Mouse (Mus musculus): ENCODE results near the gene Hspd1. TPM values are rescaled to one million over a fixed set of nuclear protein-coding genes. Genes with fewer than 3 reads are reported as not detected.
"Not testable (repeated sequence)": the region's sequence is repeated elsewhere in the genome, so short reads cannot be mapped to it uniquely, and the experiment has no call there.

The Hspd1 gene
- polyA plus RNA-seq, 1 experiment from 2014 or later: 512 TPM

GRCm38 (mm10) chr1:55076849-55077516 is 11.1 kb downstream of the Hspd1 start:
- H3K4me2 ChIP-seq (ENCODE audit: low read depth, low read length): no peak overlapping the region
- no peaks in the 10 kb centered on the region for H3K27me3 ChIP-seq (ENCODE audit: control insufficient read depth, insufficient read depth, low read length)
- no peak overlapping the region for H3K4me3 ChIP-seq (ENCODE audit: low read length)
- no peak for ATAC-seq (replicated peaks; ENCODE audit: extremely low read depth, insufficient read depth, low FRiP score)
- H3K36me3 ChIP-seq (ENCODE audit: control insufficient read depth, insufficient read depth): peaks cover 38% of the 10 kb centered on the region
- H3K9me3 ChIP-seq (replicated peaks; ENCODE audit: control insufficient read depth, low read length): no peaks in the 10 kb centered on the region
- H3K27ac ChIP-seq (ENCODE audit: low read length): no peak overlapping the region
- no peak overlapping the region for H3K9ac ChIP-seq (ENCODE audit: low read length)
- H3K4me1 ChIP-seq (ENCODE audit: control insufficient read depth, insufficient read depth, low read length): peaks cover 8% of the 10 kb centered on the region
- 87% methylated on average over 2 of the region's 2 CpGs for WGBS

- no peak overlapping the region for H3K9ac ChIP-seq (ENCODE audit: low read length)
- H3K36me3 ChIP-seq (ENCODE audit: control insufficient read depth, insufficient read depth): peaks cover 40% of the 10 kb centered on the region
- no peak overlapping the region for H3K27ac ChIP-seq (ENCODE audit: low read length)
- no peak overlapping the region for H3K4me3 ChIP-seq (ENCODE audit: low read length)
- no peaks in the 10 kb centered on the region for H3K27me3 ChIP-seq (ENCODE audit: control insufficient read depth, insufficient read depth, low read length)
- ATAC-seq (replicated peaks; ENCODE audit: extremely low read depth, insufficient read depth, low FRiP score): no peak
- H3K4me1 ChIP-seq (ENCODE audit: control insufficient read depth, insufficient read depth, low read length): peaks cover 8% of the 10 kb centered on the region
- H3K4me2 ChIP-seq (ENCODE audit: low read depth, low read length): no peak overlapping the region
- no peaks in the 10 kb centered on the region for H3K9me3 ChIP-seq (replicated peaks; ENCODE audit: control insufficient read depth, low read length)
These were observed 11.7 kb downstream of the Hspd1 start for GRCm38 (mm10) chr1:55076395-55076743.

GRCm38 (mm10) chr1:55075652-55076394 is 12.2 kb downstream of the Hspd1 start:
- H3K27ac ChIP-seq (ENCODE audit: low read length): peak overlapping the region; percentile 50
- H3K36me3 ChIP-seq (ENCODE audit: control insufficient read depth, insufficient read depth): peaks cover 35% of the 10 kb centered on the region

GRCm38 (mm10) chr1:55074757-55075156 is 13.3 kb downstream of the Hspd1 start:
- Histone ChIP-seq H3K9ac (ENCODE audit: low read length) (no peak overlapping the region), H3K4me1 (ENCODE audit: control insufficient read depth, insufficient read depth, low read length) (peaks cover 8% of the 10 kb centered on the region), H3K9me3 (replicated peaks; ENCODE audit: control insufficient read depth, low read length) (no peaks in the 10 kb centered on the region), H3K36me3 (ENCODE audit: control insufficient read depth, insufficient read depth) (peaks cover 30% of the 10 kb centered on the region), H3K4me2 (ENCODE audit: low read depth, low read length) (no peak overlapping the region), H3K4me3 (ENCODE audit: low read length) (no peak overlapping the region), H3K27ac (ENCODE audit: low read length) (no peak overlapping the region), H3K27me3 (ENCODE audit: control insufficient read depth, insufficient read depth, low read length) (no peaks in the 10 kb centered on the region)
- ATAC-seq (replicated peaks; ENCODE audit: extremely low read depth, insufficient read depth, low FRiP score): no peak
- 49% methylated on average over 2 of the region's 2 CpGs for WGBS

More at GRCm38 (mm10) chr1:55075652-55076394, 12.2 kb downstream of the Hspd1 start:
- 40% methylated on average over 5 of the region's 5 CpGs for WGBS
- no peak overlapping the region for H3K4me2 ChIP-seq (ENCODE audit: low read depth, low read length)
- H3K4me1 ChIP-seq (ENCODE audit: control insufficient read depth, insufficient read depth, low read length): peaks cover 8% of the 10 kb centered on the region
- H3K4me3 ChIP-seq (ENCODE audit: low read length): no peak overlapping the region
- H3K9me3 ChIP-seq (replicated peaks; ENCODE audit: control insufficient read depth, low read length): no peaks in the 10 kb centered on the region
- H3K27me3 ChIP-seq (ENCODE audit: control insufficient read depth, insufficient read depth, low read length): no peaks in the 10 kb centered on the region
- no peak for ATAC-seq (replicated peaks; ENCODE audit: extremely low read depth, insufficient read depth, low FRiP score)
- no peak overlapping the region for H3K9ac ChIP-seq (ENCODE audit: low read length)

- not testable (repeated sequence) for H3K4me1 ChIP-seq (ENCODE audit: control insufficient read depth, insufficient read depth, low read length); H3K9me3 ChIP-seq (replicated peaks; ENCODE audit: control insufficient read depth, low read length); H3K9ac ChIP-seq (ENCODE audit: low read length); ATAC-seq (replicated peaks; ENCODE audit: extremely low read depth, insufficient read depth, low FRiP score); H3K27ac ChIP-seq (ENCODE audit: low read length); H3K4me3 ChIP-seq (ENCODE audit: low read length); H3K27me3 ChIP-seq (ENCODE audit: control insufficient read depth, insufficient read depth, low read length); H3K4me2 ChIP-seq (ENCODE audit: low read depth, low read length)
- peaks cover 21% of the 10 kb centered on the region for H3K36me3 ChIP-seq (ENCODE audit: control insufficient read depth, insufficient read depth)
These were observed 15.7 kb downstream of the Hspd1 start for GRCm38 (mm10) chr1:55072328-55072727.

- H3K4me2 ChIP-seq (ENCODE audit: low read depth, low read length): no peak overlapping the region
- no peak overlapping the region for H3K9ac ChIP-seq (ENCODE audit: low read length)
- ATAC-seq (replicated peaks; ENCODE audit: extremely low read depth, insufficient read depth, low FRiP score): no peak
- H3K27ac ChIP-seq (ENCODE audit: low read length): no peak overlapping the region
- no peaks in the 10 kb centered on the region for H3K9me3 ChIP-seq (replicated peaks; ENCODE audit: control insufficient read depth, low read length)
- H3K4me3 ChIP-seq (ENCODE audit: low read length): no peak overlapping the region
- H3K27me3 ChIP-seq (ENCODE audit: control insufficient read depth, insufficient read depth, low read length): no peaks in the 10 kb centered on the region
- 91% methylated on average over 4 of the region's 4 CpGs for WGBS
- H3K4me1 ChIP-seq (ENCODE audit: control insufficient read depth, insufficient read depth, low read length): no peaks in the 10 kb centered on the region
- H3K36me3 ChIP-seq (ENCODE audit: control insufficient read depth, insufficient read depth): peaks cover 23% of the 10 kb centered on the region
These were observed 26.3 kb downstream of the Hspd1 start for GRCm38 (mm10) chr1:55061772-55062171.

- no peaks in the 10 kb centered on the region for H3K9me3 ChIP-seq (replicated peaks; ENCODE audit: control insufficient read depth, low read length)
- H3K4me1 ChIP-seq (ENCODE audit: control insufficient read depth, insufficient read depth, low read length): no peaks in the 10 kb centered on the region
- H3K9ac ChIP-seq (ENCODE audit: low read length): no peak overlapping the region
- WGBS: 91% methylated on average over 5 of the region's 5 CpGs
- no peak overlapping the region for H3K27ac ChIP-seq (ENCODE audit: low read length)
- H3K36me3 ChIP-seq (ENCODE audit: control insufficient read depth, insufficient read depth): peaks cover 20% of the 10 kb centered on the region
- H3K4me3 ChIP-seq (ENCODE audit: low read length): no peak overlapping the region
- no peak for ATAC-seq (replicated peaks; ENCODE audit: extremely low read depth, insufficient read depth, low FRiP score)
- H3K27me3 ChIP-seq (ENCODE audit: control insufficient read depth, insufficient read depth, low read length): no peaks in the 10 kb centered on the region
- H3K4me2 ChIP-seq (ENCODE audit: low read depth, low read length): no peak overlapping the region
These were observed 26.9 kb downstream of the Hspd1 start for GRCm38 (mm10) chr1:55061099-55061498.

- H3K9ac ChIP-seq (ENCODE audit: low read length); H3K4me2 ChIP-seq (ENCODE audit: low read depth, low read length); H3K9me3 ChIP-seq (replicated peaks; ENCODE audit: control insufficient read depth, low read length); H3K27me3 ChIP-seq (ENCODE audit: control insufficient read depth, insufficient read depth, low read length); H3K4me3 ChIP-seq (ENCODE audit: low read length); H3K27ac ChIP-seq (ENCODE audit: low read length); ATAC-seq (replicated peaks; ENCODE audit: extremely low read depth, insufficient read depth, low FRiP score): not testable (repeated sequence)
- WGBS: 76% methylated on average over 2 of the region's 3 CpGs
- H3K4me1 ChIP-seq (ENCODE audit: control insufficient read depth, insufficient read depth, low read length): peaks cover 10% of the 10 kb centered on the region
- peaks cover 14% of the 10 kb centered on the region for H3K36me3 ChIP-seq (ENCODE audit: control insufficient read depth, insufficient read depth)
These were observed 29.7 kb downstream of the Hspd1 start for GRCm38 (mm10) chr1:55058383-55058782.

GRCm38 (mm10) chr1:55055322-55056115 is 32.5 kb downstream of the Hspd1 start:
- Histone ChIP-seq H3K4me3 (ENCODE audit: low read length) (no peak overlapping the region), H3K36me3 (ENCODE audit: control insufficient read depth, insufficient read depth) (peaks cover 6% of the 10 kb centered on the region; the same call in 1 of the 2 replicates), H3K4me2 (ENCODE audit: low read depth, low read length) (no peak overlapping the region), H3K4me1 (ENCODE audit: control insufficient read depth, insufficient read depth, low read length) (peaks cover 14% of the 10 kb centered on the region), H3K9me3 (replicated peaks; ENCODE audit: control insufficient read depth, low read length) (no peaks in the 10 kb centered on the region), H3K27ac (ENCODE audit: low read length) (no peak overlapping the region), H3K9ac (ENCODE audit: low read length) (no peak overlapping the region), H3K27me3 (ENCODE audit: control insufficient read depth, insufficient read depth, low read length) (no peaks in the 10 kb centered on the region)
- 85% methylated on average over 5 of the region's 5 CpGs for WGBS
- no peak for ATAC-seq (replicated peaks; ENCODE audit: extremely low read depth, insufficient read depth, low FRiP score)
